Mouse (Mus musculus) monocyte, adult 59 days (primary cell): ENCODE measurements around the gene Olfr125. TPM values are rescaled to one million over a fixed set of nuclear protein-coding genes. Genes with fewer than 3 reads are reported as not detected.

Source experiments
- total RNA-seq, 2 experiments: library from RNA; stranded (reverse); gene quantifications; one replicate each; pipeline ENCODE4 v1.2.4; 2023

Gene Olfr125
- total RNA-seq: not detected

GRCm38 (mm10) chr17:37832649-37833048 is at the start of gene Olfr125:
Gene Olfr125, plus strand, starts transcription at chr17:37832949.

GRCm38 (mm10) chr17:37793229-37793628 is 39.5 kb upstream of the Olfr125 start, which contains the start of gene Olfr123:
Gene Olfr123, plus strand, starts transcription at chr17:37793529.

DNA sequence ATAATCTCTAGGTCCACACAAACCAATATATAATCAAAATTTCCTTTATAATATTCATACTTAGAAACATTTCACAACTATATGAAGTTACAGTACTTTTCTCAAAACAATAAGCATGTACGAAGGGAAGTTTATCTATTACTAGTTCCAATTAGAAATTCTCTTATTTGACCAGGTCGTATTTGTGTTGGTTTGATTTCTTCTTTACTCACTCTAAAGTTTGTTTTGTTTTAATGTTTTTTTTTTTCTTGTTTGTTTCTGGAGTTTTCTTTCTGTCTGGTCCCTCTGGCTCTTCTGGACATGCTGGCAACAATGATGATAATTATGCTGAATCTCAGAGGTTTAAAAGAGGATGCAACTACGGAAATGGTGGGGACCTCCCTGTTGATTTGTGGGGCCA is 33.2 kb upstream of the Olfr125 start, which contains the start of gene Olfr124:
TSS of gene Olfr124 (plus strand) at position 301 of the 400 bp plus-strand sequence.

DNA sequence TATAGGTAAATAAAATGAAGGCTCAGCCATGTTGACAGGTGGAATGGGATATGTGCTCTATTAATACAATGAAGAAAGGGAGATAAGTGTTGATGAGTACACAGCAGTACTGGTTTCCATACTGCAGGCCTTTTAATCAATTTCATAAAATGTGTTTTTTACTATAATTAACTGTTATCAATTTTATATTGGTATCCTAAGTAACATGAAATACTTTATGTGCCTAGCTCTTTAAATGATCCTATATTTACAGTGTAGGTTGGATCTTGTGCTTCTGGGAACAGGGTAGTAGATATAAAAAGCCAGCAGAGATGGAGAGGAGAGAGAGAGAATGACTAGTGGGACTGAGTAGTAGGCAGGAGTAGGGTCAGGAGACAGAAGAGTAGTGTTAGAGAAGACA is 14.4 kb downstream of the Olfr125 start, which contains the start of gene Olfr126:
TSS of gene Olfr126 (plus strand) at position 301 of the 400 bp plus-strand sequence.

Other genes with a start within 250 kb of the Olfr125 start
- gene Olfr114, start 240.2 kb upstream of the Olfr125 start, total RNA-seq: not detected
- gene Olfr115, start 205.8 kb upstream of the Olfr125 start, total RNA-seq: not detected
- not detected for gene Olfr116, start 205.8 kb upstream of the Olfr125 start, total RNA-seq
- gene Olfr117, start 169.2 kb upstream of the Olfr125 start, total RNA-seq: not detected
- gene Olfr118, start 166.0 kb upstream of the Olfr125 start, total RNA-seq: not detected
- gene Olfr119, start 136.4 kb upstream of the Olfr125 start, total RNA-seq: not detected
- gene Olfr120, start 111.1 kb upstream of the Olfr125 start, total RNA-seq: not detected
- gene Olfr121, start 84.1 kb upstream of the Olfr125 start, total RNA-seq: not detected
- not detected for gene Olfr122, start 64.3 kb upstream of the Olfr125 start, total RNA-seq
- gene Olfr123, start 39.4 kb upstream of the Olfr125 start, total RNA-seq: not detected
- gene Olfr124, start 33.1 kb upstream of the Olfr125 start, total RNA-seq: not detected
- gene Olfr126, start 14.5 kb downstream of the Olfr125 start, total RNA-seq: not detected
- not detected for gene Olfr127, start 67.5 kb downstream of the Olfr125 start, total RNA-seq
- not detected for gene Olfr128, start 87.6 kb downstream of the Olfr125 start, total RNA-seq
- gene Olfr761, start 120.1 kb downstream of the Olfr125 start, total RNA-seq: not detected
- gene Olfr129, start 227.1 kb downstream of the Olfr125 start, total RNA-seq: not detected
- not detected for gene Olfr130, start 231.0 kb downstream of the Olfr125 start, total RNA-seq